Mouse (Mus musculus): ENCODE data around the gene Mamdc2. TPM values are rescaled to one million over a fixed set of nuclear protein-coding genes. Genes with fewer than 3 reads are reported as not detected.
"Not testable (repeated sequence)": the region's sequence is repeated elsewhere in the genome, so short reads cannot be mapped to it uniquely, and the experiment has no call there.

Gene Mamdc2
- polyA plus RNA-seq, 1 experiment, result 0.95 TPM

DNA sequence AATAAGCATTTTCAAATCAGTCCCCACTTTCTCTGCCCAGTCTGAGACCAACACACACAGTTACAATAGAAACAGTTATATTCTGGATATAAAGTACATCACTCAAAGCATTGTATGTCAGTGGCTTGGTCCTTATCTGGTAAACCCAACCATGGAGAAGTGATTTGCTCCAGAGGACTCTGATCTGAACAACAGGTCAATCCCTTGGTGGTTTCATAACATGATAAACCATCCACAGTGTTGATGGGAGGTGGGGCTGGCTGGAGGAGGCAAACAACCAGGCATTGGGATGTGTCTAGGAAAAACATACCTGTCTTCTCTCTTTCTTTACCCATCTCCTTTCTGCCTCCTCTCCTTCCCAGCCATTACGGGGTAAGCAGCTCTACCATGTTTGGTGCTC, 39.2 kb upstream of the Mamdc2 start:
- Histone ChIP-seq H3K4me1 (ENCODE audit: control insufficient read depth, insufficient read depth, low read length) (no peaks in the 10 kb centered on the region), H3K36me3 (ENCODE audit: control insufficient read depth, insufficient read depth, low read length) (no peaks in the 10 kb centered on the region), H3K4me3 (ENCODE audit: insufficient read depth, low read depth, low read length) (no peak overlapping the region), H3K27me3 (replicated peaks; ENCODE audit: control insufficient read depth, insufficient read depth, low read length) (no peaks in the 10 kb centered on the region), H3K27ac (ENCODE audit: insufficient read depth, low read depth, low read length) (no peak overlapping the region)
- no peak for DNase-seq
- no peak for TF ChIP-seq CTCF (conservative IDR thresholded peaks at IDR 0.05; ENCODE audit: insufficient read depth, insufficient read length, low read depth, low read length)
- TF ChIP-seq POLR2A (IDR thresholded peaks at IDR 0.05; ENCODE audit: low read depth, low read length), result no peak
- WGBS, result 96% methylated on average over 1 of the region's 1 CpGs

DNA sequence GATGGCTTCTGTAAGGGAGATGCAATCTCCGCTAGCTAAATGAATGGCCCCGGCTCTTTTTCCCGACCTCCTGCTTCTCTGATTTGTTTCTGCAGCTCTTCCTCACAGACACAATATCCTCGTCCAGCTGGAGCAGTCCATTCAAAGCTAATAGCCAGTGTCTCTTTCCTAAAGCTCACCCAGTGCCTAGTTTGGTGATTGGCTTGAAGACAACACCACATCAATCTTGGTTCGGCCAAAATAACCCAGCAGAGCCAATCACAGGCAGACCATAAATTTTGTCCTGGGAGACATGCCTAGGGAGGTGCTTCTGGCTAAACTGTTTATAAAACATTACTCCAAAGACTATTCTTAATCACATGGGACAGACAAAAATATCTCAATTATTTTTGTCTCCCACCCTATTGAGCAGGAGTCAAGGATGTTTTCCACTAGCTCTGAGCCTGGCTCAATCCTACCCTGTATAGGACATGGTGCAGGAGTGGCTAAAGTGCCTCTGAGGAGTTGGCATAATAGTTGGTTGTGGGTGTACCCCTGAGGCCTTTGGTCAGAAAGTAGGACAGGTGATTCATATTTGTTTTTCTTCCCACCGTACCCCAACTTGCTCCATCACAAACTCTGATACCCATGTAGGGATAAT, 38.5 kb upstream of the Mamdc2 start:
- no peaks in the 10 kb centered on the region for H3K27me3 ChIP-seq (replicated peaks; ENCODE audit: control insufficient read depth, insufficient read depth, low read length)
- no peak overlapping the region for H3K27ac ChIP-seq (ENCODE audit: insufficient read depth, low read depth, low read length)
- WGBS, result 60% methylated on average over 6 of the region's 6 CpGs
- TF ChIP-seq CTCF (conservative IDR thresholded peaks at IDR 0.05; ENCODE audit: insufficient read depth, insufficient read length, low read depth, low read length) (no peak), POLR2A (IDR thresholded peaks at IDR 0.05; ENCODE audit: low read depth, low read length) (no peak)
- H3K4me3 ChIP-seq (ENCODE audit: insufficient read depth, low read depth, low read length), result no peak overlapping the region
- no peaks in the 10 kb centered on the region for H3K36me3 ChIP-seq (ENCODE audit: control insufficient read depth, insufficient read depth, low read length)
- no peak for DNase-seq
- no peaks in the 10 kb centered on the region for H3K4me1 ChIP-seq (ENCODE audit: control insufficient read depth, insufficient read depth, low read length)

DNA sequence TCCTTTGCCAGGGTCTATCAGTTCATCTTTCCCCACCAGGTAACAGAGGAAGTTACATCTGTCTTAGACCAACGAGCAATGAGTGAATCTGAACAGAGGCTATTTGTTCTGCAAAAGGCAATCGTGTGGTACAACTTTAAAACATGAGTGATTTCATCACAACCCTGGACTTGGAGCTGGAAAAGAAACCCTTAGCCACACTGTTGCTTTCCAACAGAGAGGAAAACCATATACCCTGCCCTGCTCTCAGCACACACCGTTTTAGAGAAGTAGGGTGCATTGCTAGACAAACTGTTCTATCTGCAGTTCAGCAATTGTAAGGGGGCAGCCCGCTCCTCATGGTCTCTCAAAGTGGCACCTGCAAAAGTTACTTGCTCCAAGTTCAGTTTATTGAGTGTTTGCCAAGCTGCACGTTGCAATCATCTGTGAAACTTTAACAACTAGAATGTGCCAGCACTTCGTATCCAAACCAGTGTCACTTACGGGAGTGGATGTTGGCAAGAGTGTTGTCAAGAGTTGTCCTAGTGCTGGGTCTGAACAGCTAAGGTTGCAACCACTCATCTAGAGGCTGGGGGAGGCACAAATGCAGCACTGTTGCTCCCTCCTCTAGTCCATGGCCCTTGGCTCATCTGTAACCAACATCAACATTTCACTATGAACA, 37.8 kb upstream of the Mamdc2 start:
- no peaks in the 10 kb centered on the region for H3K36me3 ChIP-seq (ENCODE audit: control insufficient read depth, insufficient read depth, low read length)
- no peak overlapping the region for H3K4me3 ChIP-seq (ENCODE audit: insufficient read depth, low read depth, low read length)
- H3K27me3 ChIP-seq (replicated peaks; ENCODE audit: control insufficient read depth, insufficient read depth, low read length), result no peaks in the 10 kb centered on the region
- H3K4me1 ChIP-seq (ENCODE audit: control insufficient read depth, insufficient read depth, low read length), result no peaks in the 10 kb centered on the region
- peak; percentile 14 for DNase-seq
- TF ChIP-seq CTCF (conservative IDR thresholded peaks at IDR 0.05; ENCODE audit: insufficient read depth, insufficient read length, low read depth, low read length) (no peak), POLR2A (IDR thresholded peaks at IDR 0.05; ENCODE audit: low read depth, low read length) (no peak)
- WGBS, result 58% methylated on average over 7 of the region's 7 CpGs
- H3K27ac ChIP-seq (ENCODE audit: insufficient read depth, low read depth, low read length), result no peak overlapping the region

DNA sequence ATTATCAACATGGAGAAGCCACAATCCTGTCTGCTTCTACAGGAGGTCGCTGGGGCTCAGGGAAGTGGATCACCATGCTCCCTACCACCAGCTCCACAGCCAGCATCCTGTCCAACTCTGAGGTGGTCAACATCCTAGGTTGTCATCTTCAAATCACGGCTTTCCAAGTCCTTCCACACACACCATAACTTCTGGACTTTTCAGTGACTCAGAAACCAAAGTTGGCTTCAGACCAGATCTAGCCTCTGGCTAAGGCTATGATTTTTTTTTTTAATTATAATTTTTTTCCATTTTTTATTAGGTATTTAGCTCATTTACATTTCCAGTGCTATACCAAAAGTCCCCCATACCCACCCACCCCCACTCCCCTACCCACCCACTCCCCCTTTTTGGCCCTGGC, 34.3 kb upstream of the Mamdc2 start:
- 76% methylated on average over 2 of the region's 2 CpGs for WGBS
- not testable (repeated sequence) for H3K4me3 ChIP-seq (ENCODE audit: insufficient read depth, low read depth, low read length); DNase-seq

DNA sequence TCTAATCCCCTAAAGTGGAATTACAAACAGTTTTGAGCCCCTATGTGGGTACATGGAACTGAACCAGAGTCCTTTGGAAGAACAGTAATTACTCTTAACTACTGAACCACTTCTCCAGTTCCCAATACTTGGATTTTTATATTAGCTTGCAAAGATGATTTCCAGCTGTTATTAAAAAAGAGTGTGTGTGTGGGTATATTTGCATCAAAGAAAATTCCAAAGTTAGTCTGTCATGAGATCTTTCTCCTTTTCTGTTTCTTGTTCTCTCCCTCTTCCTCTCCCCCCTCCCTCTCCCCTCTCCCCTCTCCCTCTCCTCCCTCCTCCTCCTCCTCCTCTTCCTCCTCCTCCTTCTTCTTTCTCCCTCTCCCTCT, 31.3 kb upstream of the Mamdc2 start:
- no peaks in the 10 kb centered on the region for H3K27me3 ChIP-seq (replicated peaks; ENCODE audit: control insufficient read depth, insufficient read depth, low read length)
- no peak overlapping the region for H3K27ac ChIP-seq (ENCODE audit: insufficient read depth, low read depth, low read length)
- TF ChIP-seq POLR2A (IDR thresholded peaks at IDR 0.05; ENCODE audit: low read depth, low read length), result no peak
- TF ChIP-seq CTCF (conservative IDR thresholded peaks at IDR 0.05; ENCODE audit: insufficient read depth, insufficient read length, low read depth, low read length), result no peak
- H3K4me1 ChIP-seq (ENCODE audit: control insufficient read depth, insufficient read depth, low read length), result no peaks in the 10 kb centered on the region
- no peaks in the 10 kb centered on the region for H3K36me3 ChIP-seq (ENCODE audit: control insufficient read depth, insufficient read depth, low read length)
- H3K4me3 ChIP-seq (ENCODE audit: insufficient read depth, low read depth, low read length), result no peak overlapping the region
- no peak for DNase-seq

More for the DNA sequence above, 34.3 kb upstream of the Mamdc2 start:
- not testable (repeated sequence) for H3K27ac ChIP-seq (ENCODE audit: insufficient read depth, low read depth, low read length); H3K36me3 ChIP-seq (ENCODE audit: control insufficient read depth, insufficient read depth, low read length); H3K27me3 ChIP-seq (replicated peaks; ENCODE audit: control insufficient read depth, insufficient read depth, low read length); H3K4me1 ChIP-seq (ENCODE audit: control insufficient read depth, insufficient read depth, low read length)

DNA sequence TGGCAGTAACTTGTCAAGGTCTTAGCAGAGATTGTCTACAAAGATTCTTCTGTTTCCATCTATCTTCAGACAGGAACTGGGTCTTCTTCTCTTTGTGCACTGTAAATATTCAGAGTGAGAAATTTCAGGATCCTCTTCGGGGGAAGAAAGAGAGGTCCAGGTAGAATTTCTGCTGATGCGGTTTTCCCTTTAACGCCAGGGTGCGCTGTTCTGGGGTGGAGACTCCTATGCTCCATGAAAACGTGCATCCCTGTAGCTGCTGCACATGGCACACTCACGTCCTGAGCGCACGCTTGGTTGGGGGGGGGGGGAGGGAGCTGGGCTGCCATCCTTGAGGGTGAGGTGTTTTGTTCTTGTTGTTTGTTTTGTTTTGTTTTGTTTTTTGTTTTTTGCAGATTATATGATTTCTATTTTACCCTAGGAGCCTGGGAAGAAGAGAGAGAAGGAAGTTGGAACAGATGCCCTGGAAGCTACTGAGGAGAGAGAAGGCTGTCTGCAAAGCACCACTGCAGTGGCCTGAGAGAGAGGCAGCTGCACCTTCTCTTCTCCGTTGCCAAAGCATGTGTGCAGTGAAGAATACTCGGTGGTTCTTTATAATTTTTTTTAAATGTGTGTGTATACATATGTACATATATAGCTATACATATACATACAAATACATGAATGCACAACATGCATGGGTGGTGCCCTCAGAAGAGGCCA, 30.8 kb upstream of the Mamdc2 start:
- no peak overlapping the region for H3K4me3 ChIP-seq (ENCODE audit: insufficient read depth, low read depth, low read length)
- no peaks in the 10 kb centered on the region for H3K27me3 ChIP-seq (replicated peaks; ENCODE audit: control insufficient read depth, insufficient read depth, low read length)
- WGBS, result 20% methylated on average over 10 of the region's 10 CpGs
- H3K4me1 ChIP-seq (ENCODE audit: control insufficient read depth, insufficient read depth, low read length), result no peaks in the 10 kb centered on the region
- DNase-seq, result peak; percentile 15
- no peaks in the 10 kb centered on the region for H3K36me3 ChIP-seq (ENCODE audit: control insufficient read depth, insufficient read depth, low read length)
- no peak for TF ChIP-seq POLR2A (IDR thresholded peaks at IDR 0.05; ENCODE audit: low read depth, low read length)
- peak; percentile 70 for TF ChIP-seq CTCF (conservative IDR thresholded peaks at IDR 0.05; ENCODE audit: insufficient read depth, insufficient read length, low read depth, low read length)
- H3K27ac ChIP-seq (ENCODE audit: insufficient read depth, low read depth, low read length), result no peak overlapping the region

DNA sequence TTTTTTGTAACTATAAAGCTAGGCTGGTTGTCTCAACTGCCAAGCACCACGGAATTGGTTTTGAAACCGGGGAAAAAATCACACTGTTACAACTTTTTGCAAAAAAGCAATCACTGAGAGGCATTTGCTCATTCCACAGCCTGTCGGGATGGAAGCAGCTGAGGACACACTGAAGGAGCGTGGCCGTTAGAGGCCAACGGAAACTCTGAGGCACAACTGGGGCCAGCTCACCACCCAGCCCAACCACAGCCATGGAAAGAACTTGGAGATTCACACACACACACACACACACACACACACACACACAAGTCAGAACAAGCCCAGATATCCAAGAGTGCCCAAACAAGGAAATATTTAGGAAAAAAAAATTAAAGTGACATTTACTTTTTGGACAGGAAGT, 29.6 kb upstream of the Mamdc2 start:
- Histone ChIP-seq H3K4me3 (ENCODE audit: insufficient read depth, low read depth, low read length) (no peak overlapping the region), H3K4me1 (ENCODE audit: control insufficient read depth, insufficient read depth, low read length) (no peaks in the 10 kb centered on the region), H3K27ac (ENCODE audit: insufficient read depth, low read depth, low read length) (no peak overlapping the region), H3K27me3 (replicated peaks; ENCODE audit: control insufficient read depth, insufficient read depth, low read length) (no peaks in the 10 kb centered on the region), H3K36me3 (ENCODE audit: control insufficient read depth, insufficient read depth, low read length) (no peaks in the 10 kb centered on the region)
- WGBS, result 66% methylated on average over 6 of the region's 6 CpGs
- no peak for TF ChIP-seq CTCF (conservative IDR thresholded peaks at IDR 0.05; ENCODE audit: insufficient read depth, insufficient read length, low read depth, low read length)
- no peak for TF ChIP-seq POLR2A (IDR thresholded peaks at IDR 0.05; ENCODE audit: low read depth, low read length)
- no peak for DNase-seq

All from kidney, adult 2 months (tissue).